Mouse (Mus musculus): ENCODE data around the gene Spred1. TPM values are rescaled to one million over a fixed set of nuclear protein-coding genes. Genes with fewer than 3 reads are reported as not detected.
"Not testable (repeated sequence)": the region's sequence is repeated elsewhere in the genome, so short reads cannot be mapped to it uniquely, and the experiment has no call there.

The Spred1 gene
- total RNA-seq, 2 experiments from 2014 or later, result 67.5 to 72.2 TPM

GRCm38 (mm10) chr2:117119291-117120245 lies 1.6 kb upstream of the Spred1 start:
- DNase-seq (ENCODE audit: low spot score in 2 of 2), result peak; percentile 71 to 78

DNA sequence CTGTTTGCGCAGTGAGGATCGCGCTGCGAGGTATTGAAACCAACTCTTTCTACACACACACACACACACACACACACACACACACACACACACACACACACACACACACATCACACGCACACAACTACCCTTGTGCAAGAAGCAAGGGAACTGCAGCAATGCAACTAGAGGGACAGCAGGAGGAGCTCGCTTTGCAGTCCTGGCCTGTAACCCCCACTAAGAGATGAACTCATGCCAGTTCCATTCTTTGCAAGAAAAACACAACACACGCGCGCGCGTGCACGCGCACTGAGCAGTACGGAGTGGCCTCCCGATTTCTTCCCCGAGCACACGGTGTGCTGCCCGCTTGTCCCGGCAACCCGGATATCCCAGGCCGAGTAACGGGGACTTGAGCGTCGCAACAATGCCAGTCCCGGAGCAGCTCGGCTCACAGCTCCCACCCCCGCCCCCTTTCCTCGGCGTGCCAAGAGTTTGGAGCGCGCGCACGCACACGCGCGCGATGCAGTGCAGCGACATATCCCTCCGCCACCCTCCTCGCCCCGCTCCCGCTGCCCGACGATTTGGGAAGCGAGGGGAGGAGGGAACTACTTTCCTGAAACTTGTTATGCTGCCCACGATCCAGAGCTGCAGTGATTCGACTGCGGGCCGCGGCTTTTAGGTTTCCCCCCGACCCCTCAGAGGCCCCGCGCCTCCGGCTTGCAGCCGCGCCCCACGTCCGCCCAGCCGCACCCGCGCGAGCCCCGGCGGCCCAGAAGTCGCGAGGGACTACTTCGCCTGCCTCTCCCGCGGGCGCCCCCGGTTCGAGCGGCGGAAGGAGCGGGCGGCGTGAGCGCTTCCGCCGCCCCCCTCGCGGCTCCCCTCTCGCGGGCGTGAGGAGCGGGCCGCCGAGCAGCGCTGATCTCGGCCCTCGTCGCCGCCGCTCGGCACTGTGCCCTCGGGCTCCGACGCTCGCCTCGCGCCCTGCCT lies 645 bp upstream of the Spred1 start:
- peak; percentile 88 to 92 for DNase-seq (ENCODE audit: low spot score in 2 of 2)

- no peak for DNase-seq (ENCODE audit: low spot score in 2 of 2)
Observed at GRCm38 (mm10) chr2:117121984-117122605, 921 bp downstream of the Spred1 start.

DNA sequence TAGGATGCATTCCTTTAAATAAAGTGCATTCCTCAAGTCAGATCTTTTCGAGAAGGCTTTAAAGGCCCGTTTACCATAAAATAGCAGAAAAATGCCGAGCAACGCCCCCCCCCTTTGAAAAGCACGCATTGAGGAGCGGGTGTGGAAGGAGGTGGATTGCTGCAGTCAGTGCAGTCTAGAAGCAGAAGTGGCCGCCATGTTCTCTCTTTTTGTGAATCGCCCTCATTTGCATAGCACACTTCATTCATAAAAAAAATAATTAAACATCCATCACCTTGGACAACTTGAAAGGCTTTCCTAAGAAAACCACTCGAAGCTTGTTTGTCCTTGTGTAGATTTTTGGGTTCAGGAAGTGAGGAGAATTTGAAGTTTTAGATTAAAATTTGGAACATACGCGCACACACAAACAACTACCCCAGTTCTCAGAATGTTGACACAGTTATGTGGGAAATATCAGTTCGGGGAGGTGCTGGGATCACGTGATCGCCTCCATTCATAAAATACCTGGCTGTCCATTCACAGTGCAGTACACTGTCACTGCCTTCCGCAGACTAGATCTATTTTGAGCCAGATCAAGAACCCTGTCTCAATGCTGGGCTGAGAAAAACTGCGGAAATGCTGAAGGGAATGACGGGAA lies 1.6 kb downstream of the Spred1 start:
- DNase-seq (ENCODE audit: low spot score in 2 of 2), result peak; percentile 32 to 50

DNA sequence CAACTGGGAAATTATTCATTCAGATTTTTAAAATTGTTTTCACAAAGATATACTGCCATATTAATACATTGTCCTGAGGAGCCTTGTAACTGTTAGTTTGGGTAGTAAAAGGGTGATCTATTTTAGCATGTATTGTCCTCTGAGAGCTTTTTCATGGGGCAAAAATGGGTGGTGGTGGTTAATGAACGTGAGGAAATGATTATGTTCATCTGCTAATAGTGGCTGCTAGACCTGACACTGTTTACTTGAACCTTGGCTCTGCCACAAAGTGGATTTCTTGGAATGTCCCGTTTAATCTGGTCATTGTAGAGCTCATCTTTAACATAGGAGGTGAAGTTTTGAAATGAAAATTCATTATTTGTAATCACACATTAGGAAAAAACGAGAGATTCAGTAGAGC lies 2.5 kb downstream of the Spred1 start:
- DNase-seq (ENCODE audit: low spot score in 2 of 2), result no peak

GRCm38 (mm10) chr2:117124839-117125238 lies 3.7 kb downstream of the Spred1 start:
- no peak for DNase-seq (ENCODE audit: low spot score in 2 of 2)

GRCm38 (mm10) chr2:117129156-117129555 lies 8.0 kb downstream of the Spred1 start:
- DNase-seq (ENCODE audit: low spot score in 2 of 2), result no peak

- not testable (repeated sequence) for DNase-seq (ENCODE audit: low spot score in 2 of 2)
Observed at GRCm38 (mm10) chr2:117131041-117131440, 9.9 kb downstream of the Spred1 start.

DNA sequence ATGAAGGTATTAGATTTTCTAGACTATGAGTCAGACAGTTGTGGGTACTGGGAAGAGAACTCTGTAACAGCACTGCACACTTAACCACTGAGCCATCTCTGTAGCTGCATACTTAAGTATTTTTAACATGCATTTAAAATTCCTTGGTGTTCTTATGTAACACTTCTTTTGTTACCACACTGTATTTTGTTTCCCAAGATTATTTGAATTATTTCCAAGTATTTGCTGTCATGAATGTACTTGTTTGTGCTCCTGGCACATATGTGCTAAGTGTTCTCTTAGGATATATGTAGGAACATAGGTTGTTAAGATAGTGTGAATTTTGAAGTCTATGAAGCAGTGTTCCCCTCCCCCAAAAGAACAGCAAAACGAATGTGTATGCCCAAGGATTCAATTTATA lies 10.7 kb downstream of the Spred1 start:
- DNase-seq (ENCODE audit: low spot score in 2 of 2), result no peak

- no peak for DNase-seq (ENCODE audit: low spot score in 2 of 2)
Observed at GRCm38 (mm10) chr2:117133541-117133940, 12.4 kb downstream of the Spred1 start.

- DNase-seq (ENCODE audit: low spot score in 2 of 2), result no peak
Observed at GRCm38 (mm10) chr2:117137751-117138150, 16.6 kb downstream of the Spred1 start.

DNA sequence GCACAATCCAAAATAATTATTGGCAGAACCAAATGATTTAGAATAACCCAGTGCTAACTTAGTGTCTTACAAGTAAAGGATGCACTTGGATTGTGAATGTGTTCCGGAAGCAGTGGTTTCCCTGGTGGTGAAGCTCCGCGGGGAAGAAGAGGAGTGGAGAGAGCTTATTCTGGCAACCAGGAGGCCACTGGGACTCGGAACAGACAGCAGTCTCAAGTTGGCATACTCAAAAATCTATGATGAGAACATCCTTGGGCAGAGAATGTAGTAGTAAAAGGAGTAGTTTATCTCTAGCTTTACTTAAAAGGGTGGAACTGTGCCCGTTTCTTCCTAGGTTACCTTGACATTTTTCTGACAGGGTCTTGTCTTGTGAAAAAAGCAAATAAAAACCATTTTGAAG lies 17.8 kb downstream of the Spred1 start:
- no peak for DNase-seq (ENCODE audit: low spot score in 2 of 2)

DNA sequence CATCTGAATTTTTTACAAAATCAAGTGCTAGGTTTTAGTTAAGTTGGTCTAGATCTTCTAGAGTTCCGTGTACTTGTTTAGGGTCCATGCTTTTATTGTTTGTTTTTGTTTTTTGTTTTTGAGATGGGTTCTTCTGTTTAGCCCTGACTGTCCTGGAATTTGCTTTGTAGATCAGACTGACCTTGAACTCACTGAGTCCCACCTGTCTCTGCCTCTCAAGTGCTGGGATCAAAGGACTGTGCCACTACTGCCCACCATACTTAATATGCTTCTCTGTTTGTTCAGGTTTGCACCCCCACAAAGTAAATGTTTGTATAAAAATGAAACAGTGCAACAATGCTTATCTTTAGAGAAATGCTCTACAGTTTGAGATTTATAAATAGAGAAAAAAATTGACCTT lies 18.8 kb downstream of the Spred1 start:
- no peak for DNase-seq (ENCODE audit: low spot score in 2 of 2)

DNA sequence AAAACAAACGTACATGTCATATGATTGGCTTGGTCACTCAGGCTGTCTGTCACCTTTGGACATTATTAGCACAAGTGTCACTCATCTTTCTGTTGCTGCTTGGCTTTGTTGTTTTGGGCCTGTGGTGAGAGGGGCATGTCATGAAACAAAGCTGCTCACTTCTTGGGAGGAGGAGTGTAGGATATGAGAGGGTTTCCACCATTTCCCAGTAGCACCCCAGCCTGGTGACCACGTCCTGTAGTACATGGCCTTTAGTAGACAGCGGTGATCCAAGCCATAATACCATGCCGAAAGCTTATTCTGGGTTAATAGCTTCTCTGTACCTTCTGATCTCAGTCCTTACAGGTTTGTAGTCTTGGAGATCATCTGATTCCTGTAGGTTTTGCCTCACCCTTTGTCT lies 21.9 kb downstream of the Spred1 start:
- no peak for DNase-seq (ENCODE audit: low spot score in 2 of 2)

DNA sequence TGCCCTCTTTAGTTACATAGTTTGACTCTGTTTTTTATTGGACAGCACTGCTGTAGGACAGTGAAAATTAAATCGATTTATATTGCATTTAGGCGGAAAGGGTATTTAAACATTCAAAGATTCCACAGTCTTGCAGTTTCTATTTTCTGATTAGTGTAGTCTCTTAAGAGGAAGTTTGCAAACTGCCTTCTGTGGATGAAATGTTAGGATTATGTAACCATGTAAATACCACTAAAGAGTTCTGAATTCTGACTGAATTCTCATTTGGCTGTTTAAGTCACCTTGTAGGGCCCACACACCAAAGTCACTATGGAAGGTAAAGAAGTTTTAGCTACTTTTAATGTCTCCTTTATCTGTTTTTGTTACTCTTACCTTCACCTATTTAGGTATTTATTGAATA lies 24.9 kb downstream of the Spred1 start:
- DNase-seq (ENCODE audit: low spot score in 2 of 2), result no peak

- DNase-seq (ENCODE audit: low spot score in 2 of 2), result no peak
Observed at GRCm38 (mm10) chr2:117146617-117147016, 25.4 kb downstream of the Spred1 start.

- DNase-seq (ENCODE audit: low spot score in 2 of 2), result no peak
Observed at GRCm38 (mm10) chr2:117152161-117152560, 31.0 kb downstream of the Spred1 start.

DNA sequence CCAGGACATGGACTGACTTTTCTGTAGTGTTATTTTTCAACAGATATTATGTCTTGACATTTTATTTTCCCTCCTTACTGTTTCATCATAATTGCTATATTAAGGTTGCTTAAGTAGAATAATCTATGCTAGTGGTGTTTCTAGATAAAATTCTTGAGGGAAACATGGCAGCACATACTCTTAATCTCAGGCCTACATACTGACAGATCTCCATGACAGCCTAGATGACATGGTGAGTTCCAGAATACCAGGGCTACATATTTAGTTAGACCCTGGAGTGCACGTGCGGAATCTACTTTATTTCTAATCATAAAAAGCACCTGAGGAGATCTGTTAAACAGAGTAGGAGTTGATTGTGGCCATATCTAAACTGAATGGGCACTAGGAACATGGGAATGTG lies 47.2 kb downstream of the Spred1 start:
- DNase-seq (ENCODE audit: low spot score in 2 of 2), result no peak

GRCm38 (mm10) chr2:117169037-117169436 lies 47.9 kb downstream of the Spred1 start:
- DNase-seq (ENCODE audit: low spot score in 2 of 2), result no peak

DNA sequence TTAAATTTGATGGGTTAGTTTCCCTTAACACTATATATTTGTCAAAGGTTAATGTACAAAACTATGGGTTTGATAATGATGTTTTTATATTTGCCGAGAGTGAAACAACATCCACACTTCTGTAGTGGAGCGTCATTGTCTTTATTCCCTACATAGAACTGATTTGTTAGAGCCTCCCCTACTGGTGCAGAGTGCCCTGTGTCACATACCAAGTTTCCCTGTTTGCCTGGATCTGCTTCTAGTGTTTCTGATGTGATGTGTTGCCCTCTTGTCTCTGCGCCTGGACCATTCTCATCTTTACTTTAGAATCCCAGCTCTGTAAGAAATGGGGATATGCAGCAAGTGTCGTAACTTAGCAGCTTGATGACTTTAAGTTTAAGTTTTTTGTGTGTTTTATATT lies 51.8 kb downstream of the Spred1 start:
- no peak for DNase-seq (ENCODE audit: low spot score in 2 of 2)

DNA sequence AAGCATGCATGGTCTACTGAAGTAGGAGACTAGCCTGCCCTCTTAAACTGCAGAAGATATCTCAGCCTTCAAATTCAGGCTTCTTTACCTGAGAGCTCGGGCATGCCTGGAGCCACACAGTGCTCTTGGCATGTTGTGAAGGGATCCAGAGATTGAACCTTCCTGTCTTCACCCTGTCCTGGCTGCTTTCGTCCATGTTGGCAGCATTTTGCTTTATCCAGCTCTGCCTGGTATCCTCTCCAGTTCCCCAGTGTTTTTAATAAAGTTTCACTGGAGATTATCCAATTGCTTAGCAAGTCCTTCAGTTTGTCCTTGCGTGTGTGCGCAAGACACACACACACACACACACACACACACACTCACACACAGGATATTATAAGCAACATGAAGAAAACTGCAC lies 54.9 kb downstream of the Spred1 start:
- no peak for DNase-seq (ENCODE audit: low spot score in 2 of 2)

Measured in layer of hippocampus, postnatal 10 days (tissue).